Comparison of ENCODE assay signal across 22 mouse cellular contexts in the genomic region with DNA sequence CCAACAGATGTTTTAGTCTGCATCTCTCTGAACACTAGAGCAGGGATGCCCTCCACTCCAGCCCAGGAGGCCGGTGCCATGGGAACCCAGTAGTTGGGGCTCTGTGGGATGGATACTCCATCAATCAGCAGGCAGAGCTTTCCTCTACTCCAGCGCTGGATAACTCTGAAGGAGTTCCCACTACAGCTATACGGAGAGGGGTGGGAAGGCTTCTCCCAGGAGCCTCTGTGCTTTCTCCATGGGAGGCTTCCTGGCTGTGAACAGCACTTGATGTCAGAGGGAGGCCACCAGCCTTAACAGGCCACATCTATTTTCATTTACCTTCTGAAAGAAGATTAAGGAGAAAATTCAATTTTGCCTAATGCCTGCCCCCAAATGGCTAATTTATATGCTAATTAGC. TPM values are rescaled to one million over a fixed set of nuclear protein-coding genes. Genes with fewer than 3 reads are reported as not detected.
DNase-seq lines count a peak whose midpoint lies in the region; ATAC-seq lines count a peak whose summit lies in the region.
"Had no signal": no experiment of that assay in that cellular context is flagged by ENCODE, and none has a peak within 500 bp of the region (broad histone marks: within the 10 kb centered on the region; RNA-seq: fewer than 3 reads in every experiment).

No protein-coding gene starts in this region.

- H3K9me3 ChIP-seq in heart, embryonic 15.5 days (replicated peaks), result no peaks in the 10 kb centered on the region
- H3K9me3 ChIP-seq in hindbrain, embryonic 11.5 days (ENCODE audit: control insufficient read depth, low read length), result no peaks in the 10 kb centered on the region
- no peaks in the 10 kb centered on the region for H3K9me3 ChIP-seq in hindbrain, embryonic 15.5 days
- H3K9me3 ChIP-seq in midbrain, embryonic 15.5 days, result no peaks in the 10 kb centered on the region

- 0 out of 2 replicates have a peak, but pooled peaks have one; percentile 39 for ATAC-seq in heart, embryonic 15.5 days (replicated peaks; ENCODE audit: insufficient number of reproducible peaks, insufficient read depth, low FRiP score, low read depth)
- ATAC-seq in hindbrain, embryonic 11.5 days (ENCODE audit: low FRiP score), result peak; percentile 64
- ATAC-seq in hindbrain, embryonic 15.5 days (ENCODE audit: low FRiP score, low read depth), result 0 out of 2 replicates have a peak, but pooled peaks have one; percentile 36
- 0 out of 2 replicates have a peak, but pooled peaks have one; percentile 32 for ATAC-seq in midbrain, embryonic 15.5 days (replicated peaks)
- ATAC-seq: forebrain, embryonic 13.5 days; inflammation-experienced regulatory T-cells, adult 6 months had no signal

- no peak overlapping the region for H3K4me2 ChIP-seq in heart, embryonic 15.5 days
- no peak overlapping the region for H3K4me2 ChIP-seq in hindbrain, embryonic 11.5 days (replicated peaks; ENCODE audit: low read depth, low read length)
- no peak overlapping the region for H3K4me2 ChIP-seq in hindbrain, embryonic 15.5 days
- no peak overlapping the region for H3K4me2 ChIP-seq in midbrain, embryonic 15.5 days
- H3K4me2 ChIP-seq: forebrain, embryonic 13.5 days; limb, embryonic 13.5 days had no signal

- no peak overlapping the region for H3K4me3 ChIP-seq in heart, embryonic 15.5 days
- no peak overlapping the region for H3K4me3 ChIP-seq in hindbrain, embryonic 11.5 days (ENCODE audit: low read depth, low read length)
- no peak overlapping the region for H3K4me3 ChIP-seq in hindbrain, embryonic 15.5 days
- no peak overlapping the region for H3K4me3 ChIP-seq in midbrain, embryonic 15.5 days
- H3K4me3 ChIP-seq: forebrain, embryonic 13.5 days; limb, embryonic 13.5 days had no signal

- DNase-seq in heart, adult 18-20 months, result no peak
- no peak for DNase-seq in hindbrain, embryonic 11.5 days (ENCODE audit: low spot score)
- DNase-seq in gastrocnemius, adult 8-10 months (ENCODE audit: low spot score in 2 of 2), result no peak
- DNase-seq in ovary, postnatal 36 days (ENCODE audit: low spot score), result no peak
- DNase-seq in thymus, postnatal 10 days (ENCODE audit: low spot score in 2 of 2), result no peak
- DNase-seq: B cell, adult 2 months; cerebellum, adult 2 months; cerebellum, postnatal 36 days; gastrocnemius, postnatal 36 days; heart, postnatal 10 days; kidney, adult 9 months; kidney, postnatal 25 days; spleen, adult 18-20 months; thymus, postnatal 36 days had no signal

- H3K27ac ChIP-seq in heart, embryonic 15.5 days, result no peak overlapping the region
- peak overlapping the region; percentile 61 for H3K27ac ChIP-seq in hindbrain, embryonic 11.5 days (ENCODE audit: low read depth, low read length)
- peak overlapping the region; percentile 65 for H3K27ac ChIP-seq in hindbrain, embryonic 15.5 days (replicated peaks)
- peak overlapping the region; percentile 1; the same call in 1 of the 2 replicates for H3K27ac ChIP-seq in midbrain, embryonic 15.5 days
- H3K27ac ChIP-seq: forebrain, embryonic 13.5 days; limb, embryonic 13.5 days; liver, embryonic 14.5 days; macrophage had no signal

- no peak overlapping the region for H3K9ac ChIP-seq in heart, embryonic 15.5 days
- H3K9ac ChIP-seq in hindbrain, embryonic 11.5 days (ENCODE audit: low read depth, low read length), result no peak overlapping the region
- H3K9ac ChIP-seq in hindbrain, embryonic 15.5 days, result no peak overlapping the region
- H3K9ac ChIP-seq in midbrain, embryonic 15.5 days, result no peak overlapping the region
- H3K9ac ChIP-seq: forebrain, embryonic 13.5 days; limb, embryonic 13.5 days; liver, embryonic 14.5 days had no signal

- WGBS in heart, embryonic 15.5 days, result 39% methylated on average over 3 of the region's 3 CpGs
- WGBS in hindbrain, embryonic 11.5 days, result 25% methylated on average over 3 of the region's 3 CpGs
- 22% methylated on average over 3 of the region's 3 CpGs for WGBS in hindbrain, embryonic 15.5 days
- 39% methylated on average over 3 of the region's 3 CpGs for WGBS in midbrain, embryonic 15.5 days

- H3K27me3 ChIP-seq in heart, embryonic 15.5 days, result peaks cover 4% of the 10 kb centered on the region; the same call in 1 of the 2 replicates
- H3K27me3 ChIP-seq in hindbrain, embryonic 11.5 days (ENCODE audit: control insufficient read depth, insufficient read depth, low read length), result no peaks in the 10 kb centered on the region
- no peaks in the 10 kb centered on the region for H3K27me3 ChIP-seq in hindbrain, embryonic 15.5 days
- H3K27me3 ChIP-seq in midbrain, embryonic 15.5 days (replicated peaks), result no peaks in the 10 kb centered on the region
- H3K27me3 ChIP-seq: forebrain, embryonic 13.5 days; limb, embryonic 13.5 days had no signal

- no peaks in the 10 kb centered on the region; the same call in 1 of the 2 replicates for H3K4me1 ChIP-seq in heart, embryonic 15.5 days (replicated peaks)
- H3K4me1 ChIP-seq in hindbrain, embryonic 11.5 days (replicated peaks; ENCODE audit: control insufficient read depth, insufficient read depth, low read length), result no peaks in the 10 kb centered on the region
- peaks cover 51% of the 10 kb centered on the region for H3K4me1 ChIP-seq in hindbrain, embryonic 15.5 days (replicated peaks)
- H3K4me1 ChIP-seq in midbrain, embryonic 15.5 days, result peaks cover 22% of the 10 kb centered on the region

- no peaks in the 10 kb centered on the region for H3K36me3 ChIP-seq in heart, embryonic 15.5 days
- H3K36me3 ChIP-seq in hindbrain, embryonic 11.5 days (ENCODE audit: control insufficient read depth, insufficient read depth, low read length), result no peaks in the 10 kb centered on the region
- H3K36me3 ChIP-seq in hindbrain, embryonic 15.5 days, result no peaks in the 10 kb centered on the region
- H3K36me3 ChIP-seq in midbrain, embryonic 15.5 days (replicated peaks), result no peaks in the 10 kb centered on the region
- H3K36me3 ChIP-seq: limb, embryonic 13.5 days had no signal

RNA-seq across cellular contexts. Expression of a gene that starts 29.2 kb away (rescaled TPM):
- 28.5 and 40.2 TPM in 2 replicates for polyA plus RNA-seq in heart, embryonic 15.5 days (2015; fragmentation: Nextera tagmentation; extraction: Ambion mirVana)
- 10 to 100 TPM; 39.5 to 45.3 TPM for total RNA-seq in heart, adult 18-20 months (2021)
- polyA plus RNA-seq in hindbrain, embryonic 11.5 days (2014; fragmentation: Nextera tagmentation; extraction: Ambion mirVana), result 46.8 and 92.2 TPM in 2 replicates
- polyA plus RNA-seq in hindbrain, embryonic 15.5 days (2015; fragmentation: Nextera tagmentation; extraction: Ambion mirVana), result 67.0 and 71.5 TPM in 2 replicates
- polyA plus RNA-seq in midbrain, embryonic 15.5 days (2015; fragmentation: Nextera tagmentation; extraction: Ambion mirVana), result 70.0 and 72.2 TPM in 2 replicates
- 10 to 100 TPM; 12.3 to 18.1 (median 14.6) TPM for total RNA-seq in gastrocnemius, adult 8-10 months (2022)
